Mouse (Mus musculus) left cerebral cortex, adult 9 months (tissue): ENCODE measurements at regions not wholly inside any gene's neighbourhood (a gene's known extent, or its start where the extent isn't known, plus 50 kb on each side); places are given as distances from the start of the nearest gene placed in this dataset.

Source experiments
- DNase-seq, 2 experiments: peaks; one replicate each; pipeline ENCODE4 v3.0.0; 2022; ENCODE audit warnings: low spot score in 2 of 2

- no peak for DNase-seq
These were observed 1219.6 kb downstream of the Gsdmc2 start for GRCm38 (mm10) chr15:62625406-62625805.

DNA sequence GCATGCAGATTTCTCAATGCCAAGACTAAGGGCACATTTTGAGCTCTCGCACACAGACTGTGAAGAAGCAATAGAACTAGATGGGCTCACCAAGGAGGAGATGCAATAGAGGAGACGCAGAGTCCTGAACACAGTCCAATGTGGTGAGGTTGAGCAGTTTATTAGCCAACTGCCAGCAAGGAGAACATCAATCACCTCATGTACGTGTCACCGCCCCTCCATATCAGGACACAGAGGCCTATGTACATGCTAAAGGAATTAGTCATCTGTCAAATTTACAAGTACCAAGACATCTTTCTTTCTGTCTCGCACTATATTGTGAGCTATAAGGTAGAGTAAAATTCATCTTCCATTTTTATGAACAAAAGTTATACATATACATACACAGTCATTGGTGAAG is 1228.9 kb downstream of the Gsdmc2 start:
- no peak for DNase-seq

DNA sequence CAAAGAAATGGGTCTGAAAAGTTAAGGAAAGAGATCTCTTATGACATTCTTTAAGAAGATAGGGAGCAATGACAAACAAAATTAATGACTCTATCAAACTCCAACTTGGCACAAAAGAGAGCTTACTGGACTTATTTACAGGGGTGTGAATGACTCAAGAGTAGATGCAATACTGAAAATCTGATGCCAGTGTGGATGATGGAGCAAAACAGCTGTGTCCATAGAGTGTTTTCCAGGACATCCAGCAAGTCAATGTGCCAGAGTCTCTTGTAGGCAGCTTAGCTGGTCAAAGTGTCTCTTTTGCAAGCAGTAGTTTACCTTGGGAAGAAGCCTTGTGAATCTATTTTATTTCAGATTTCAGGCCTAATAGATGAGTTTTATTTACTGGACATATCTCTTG is 1248.2 kb downstream of the Gsdmc2 start:
- DNase-seq, result no peak

- no peak for DNase-seq
These were observed 1256.4 kb downstream of the Gsdmc2 start for GRCm38 (mm10) chr15:62588580-62588979.

DNA sequence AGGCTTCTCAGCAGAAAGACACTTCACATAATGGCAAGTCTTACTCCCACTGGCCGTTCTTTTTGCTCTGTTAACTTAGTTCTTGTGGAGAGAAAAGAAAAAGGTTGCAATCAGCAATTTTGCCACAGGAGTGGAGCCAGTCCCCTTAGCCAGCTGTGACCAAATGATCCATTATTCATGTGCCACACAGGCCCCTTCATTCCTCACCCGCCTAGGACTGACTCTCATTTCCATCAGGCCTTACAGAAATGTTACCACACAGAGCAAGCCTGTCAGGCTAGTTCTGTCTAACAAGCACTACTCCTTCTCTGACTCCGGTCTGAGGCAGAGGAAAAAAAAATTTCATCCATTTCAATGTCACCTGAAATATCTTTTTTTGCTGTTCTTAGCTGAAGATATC is 1266.2 kb downstream of the Gsdmc2 start:
- no peak for DNase-seq

GRCm38 (mm10) chr15:62575791-62576190 is 1269.2 kb downstream of the Gsdmc2 start:
- no peak for DNase-seq

DNA sequence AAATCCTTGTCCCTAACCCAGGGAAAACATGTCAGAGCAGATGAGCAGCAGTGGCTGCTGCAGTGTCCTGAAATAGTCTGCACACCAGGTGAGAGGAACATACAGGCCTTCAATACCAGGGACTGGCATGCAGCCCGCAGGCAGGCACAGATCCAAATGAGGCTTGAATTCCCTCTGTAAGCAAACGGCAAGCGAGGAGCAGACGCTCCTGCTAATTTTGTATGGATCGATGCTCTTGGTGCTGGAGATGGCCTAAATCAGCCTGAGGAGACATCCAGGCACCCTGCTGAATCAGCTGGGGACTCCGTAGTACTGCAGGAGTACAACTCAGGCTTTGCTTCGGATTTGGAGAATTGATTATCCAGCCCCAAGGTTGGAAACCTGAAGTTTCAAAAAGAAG is 1273.2 kb downstream of the Gsdmc2 start:
- peak in 1 of 2 experiments; percentile 10 for DNase-seq

GRCm38 (mm10) chr15:62568788-62569713 is 1275.9 kb downstream of the Gsdmc2 start:
- no peak for DNase-seq

DNA sequence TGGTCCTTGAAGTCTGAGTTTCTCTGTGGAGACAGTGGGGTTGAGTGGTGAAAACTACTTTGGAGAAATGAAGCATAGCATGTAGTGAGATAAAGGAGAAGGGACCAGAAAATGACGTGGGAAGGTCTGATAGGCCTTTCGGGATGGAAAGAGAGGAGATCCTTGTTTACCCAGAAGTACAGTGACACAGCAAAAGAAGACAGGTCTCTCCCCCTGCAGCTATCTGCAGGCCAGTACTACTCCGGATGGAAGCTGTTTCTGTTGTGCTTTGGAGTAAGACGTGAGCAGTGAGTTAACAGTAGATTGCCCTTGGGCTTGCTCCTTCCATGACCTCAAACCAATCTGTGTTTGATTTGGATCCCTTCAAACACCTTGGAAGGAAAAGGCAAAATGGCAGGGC is 1277.5 kb downstream of the Gsdmc2 start:
- DNase-seq, result no peak

GRCm38 (mm10) chr15:62566106-62566511 is 1278.9 kb downstream of the Gsdmc2 start:
- DNase-seq, result no peak

DNA sequence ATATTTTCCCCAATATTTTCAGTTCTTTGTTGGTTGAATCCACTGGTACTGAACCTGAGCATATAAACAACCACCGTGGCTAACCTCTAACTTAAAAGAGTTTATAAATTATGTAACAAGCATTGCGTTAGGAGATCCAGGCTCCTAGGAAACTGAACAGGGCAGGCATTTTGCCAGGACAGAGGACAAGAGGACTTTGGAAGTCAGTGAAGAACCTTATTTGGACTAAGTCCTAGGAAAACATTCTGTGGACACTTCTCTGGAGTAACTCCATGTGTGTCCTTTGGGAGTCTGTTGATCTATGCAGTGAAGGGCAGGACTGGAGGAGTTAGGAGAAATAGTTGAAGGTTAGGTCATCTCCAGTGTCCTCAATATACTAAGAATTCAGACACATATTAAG is 1311.7 kb downstream of the Gsdmc2 start:
- DNase-seq, result no peak

DNA sequence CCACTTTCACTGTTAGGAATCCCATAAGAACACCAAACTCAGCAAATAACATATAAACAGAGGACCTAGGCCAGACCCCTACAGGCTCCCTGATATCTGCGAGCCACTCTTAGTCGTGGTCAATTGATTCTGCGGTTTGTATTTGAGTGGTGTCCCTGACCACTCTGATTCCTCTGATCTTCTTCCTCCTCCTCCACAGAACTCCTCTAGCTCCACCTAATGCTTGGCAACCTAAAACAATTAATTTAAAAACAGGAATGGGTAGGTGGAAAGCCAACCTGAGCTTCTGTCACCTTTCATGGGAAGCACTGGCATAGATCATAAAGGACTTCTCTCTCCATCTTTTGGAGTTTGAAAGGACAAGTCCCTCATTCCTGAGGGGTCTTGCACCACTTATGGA is 1316.0 kb downstream of the Gsdmc2 start:
- DNase-seq, result no peak

DNA sequence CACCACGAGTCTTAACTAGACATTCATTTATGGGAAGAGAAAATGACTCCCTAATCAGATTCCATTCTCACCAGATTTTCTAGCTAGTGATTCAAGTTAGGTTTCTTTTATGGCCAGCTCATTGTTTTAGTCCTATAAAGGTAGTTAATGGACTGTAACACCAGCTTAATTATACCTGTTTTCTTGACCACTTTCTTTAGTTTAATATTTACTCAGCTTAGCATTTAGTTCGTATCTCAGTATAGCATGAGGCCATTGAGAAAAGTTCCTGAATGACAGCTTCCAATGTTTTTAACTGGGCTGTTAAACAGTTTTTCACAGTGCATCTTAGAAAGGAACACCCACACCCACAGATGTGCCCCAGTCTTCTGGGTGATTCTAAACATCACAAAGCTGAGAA is 1320.3 kb downstream of the Gsdmc2 start:
- no peak for DNase-seq

DNA sequence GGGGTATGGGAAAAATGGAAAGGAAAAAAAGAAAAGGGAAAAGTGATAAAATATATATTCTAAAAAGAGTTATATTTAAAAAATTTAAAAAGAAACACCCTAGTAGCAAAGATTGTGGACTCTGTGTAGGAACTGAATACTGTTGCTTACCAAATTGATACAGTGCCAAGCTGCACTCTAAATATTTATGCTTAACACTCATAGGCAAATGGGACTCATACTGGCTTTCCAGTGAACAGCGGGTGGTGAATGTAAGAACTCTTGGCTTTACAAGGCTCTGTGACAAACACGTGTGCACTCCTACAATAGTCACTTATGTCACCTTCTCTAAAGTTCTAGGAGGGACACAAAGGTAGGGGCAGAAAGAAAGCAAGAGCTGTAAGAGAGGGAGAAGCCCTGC is 1320.8 kb downstream of the Gsdmc2 start:
- DNase-seq, result no peak

GRCm38 (mm10) chr15:62513462-62513861 is 1331.5 kb downstream of the Gsdmc2 start:
- DNase-seq, result no peak

- DNase-seq, result no peak
These were observed 1333.5 kb downstream of the Gsdmc2 start for GRCm38 (mm10) chr15:62511461-62511860.

GRCm38 (mm10) chr15:62503866-62504265 is 1341.1 kb downstream of the Gsdmc2 start:
- DNase-seq, result no peak

DNA sequence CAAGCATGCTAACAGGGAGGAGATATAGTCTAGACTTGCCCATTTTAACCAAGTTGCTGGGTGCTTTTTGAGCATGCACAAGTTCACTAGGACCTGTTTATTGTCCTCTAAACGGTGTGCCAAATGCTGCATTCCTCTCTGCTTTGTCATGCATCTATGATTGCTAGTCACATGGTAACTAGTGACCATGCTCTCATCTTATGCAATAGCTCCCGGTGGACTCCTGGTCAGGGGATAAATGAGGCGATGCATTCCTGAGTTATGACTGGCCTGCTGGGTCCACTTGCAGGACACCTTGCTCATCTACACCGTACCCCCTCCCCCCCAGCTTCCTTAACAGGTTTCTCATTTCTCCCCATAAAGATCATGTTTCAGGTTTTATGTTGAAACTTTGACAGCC is 1344.0 kb downstream of the Gsdmc2 start:
- no peak for DNase-seq

DNA sequence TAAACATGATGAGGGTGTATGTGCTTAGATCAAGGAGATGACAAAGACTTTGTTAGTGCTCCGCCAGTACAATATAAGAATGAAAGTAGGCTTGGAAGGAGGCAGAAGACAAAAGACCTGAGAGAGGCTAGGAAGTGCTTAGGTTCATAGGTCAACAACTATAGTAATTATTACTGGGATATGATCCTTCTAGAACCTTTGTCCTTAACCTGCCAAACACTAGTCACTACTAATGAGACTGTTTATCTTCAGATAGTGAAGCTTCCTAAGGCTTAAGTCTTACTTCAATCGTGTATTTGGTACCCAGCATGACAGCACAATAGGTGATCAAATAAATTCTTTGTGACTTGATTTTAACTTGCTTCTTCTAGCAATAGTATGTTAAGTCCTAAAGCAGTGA is 1344.5 kb downstream of the Gsdmc2 start:
- no peak for DNase-seq

DNA sequence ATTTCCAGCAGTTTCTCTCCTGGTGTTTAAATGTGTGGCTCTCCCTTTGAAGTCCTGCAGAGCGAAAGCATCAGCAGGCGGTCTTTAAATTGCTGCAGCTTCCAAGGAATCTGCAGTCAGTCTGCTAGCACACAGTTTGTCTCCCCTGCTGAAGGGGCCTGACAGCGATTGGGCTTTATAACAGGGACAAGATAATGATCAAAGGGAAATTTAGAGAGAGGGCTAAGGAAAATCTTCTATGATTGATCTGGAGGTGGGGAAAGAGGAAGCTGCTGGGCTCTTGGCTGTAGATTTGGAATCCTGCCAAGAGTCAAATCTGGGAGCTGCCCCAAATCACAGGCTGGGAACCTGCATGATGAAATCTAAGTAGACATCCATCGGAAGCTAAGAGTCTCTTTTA is 1348.8 kb downstream of the Gsdmc2 start:
- no peak for DNase-seq

DNA sequence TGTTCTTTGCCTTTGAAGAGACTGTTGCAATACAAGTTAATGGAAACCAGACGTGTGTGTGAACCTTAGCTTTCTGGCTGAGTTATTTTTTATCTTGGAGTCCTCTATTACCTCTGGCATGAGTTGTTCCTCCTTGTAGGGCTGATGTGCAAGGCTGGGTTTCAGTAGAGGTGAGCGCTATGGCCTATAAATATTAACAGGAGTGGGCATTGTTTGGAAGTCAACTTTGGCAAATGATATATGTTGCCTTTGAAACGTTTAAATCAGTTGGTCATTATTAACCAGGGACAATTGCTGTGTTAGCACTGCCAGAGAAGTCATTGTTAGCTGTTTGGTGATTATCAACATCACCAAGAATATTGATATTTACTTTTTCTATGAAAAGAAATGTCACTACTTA is 1352.6 kb downstream of the Gsdmc2 start:
- no peak for DNase-seq

DNA sequence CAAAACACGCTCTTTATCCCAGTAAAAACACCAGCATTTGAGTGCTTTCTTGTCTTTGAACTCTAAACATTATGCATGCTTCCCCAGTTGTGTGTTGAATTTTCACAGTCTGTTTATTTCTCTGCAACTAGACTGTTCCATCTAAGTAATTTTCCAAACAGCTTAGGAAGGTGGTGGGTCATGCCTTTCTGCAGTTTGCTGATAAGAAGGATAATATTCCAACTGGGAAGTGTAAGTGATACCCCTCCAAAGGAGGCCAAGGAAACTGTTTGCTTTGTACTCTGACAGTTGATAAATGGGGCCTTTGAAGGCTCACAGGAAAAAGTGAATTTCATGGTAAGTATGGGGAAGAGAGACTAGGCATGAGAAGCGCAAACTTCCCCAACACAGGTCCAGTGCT is 1354.4 kb downstream of the Gsdmc2 start:
- no peak for DNase-seq

- no peak for DNase-seq
These were observed 1358.4 kb downstream of the Gsdmc2 start for GRCm38 (mm10) chr15:62486540-62486939.

- no peak for DNase-seq
These were observed 1360.6 kb downstream of the Gsdmc2 start for GRCm38 (mm10) chr15:62484350-62484749.
